Mouse (Mus musculus) liver, embryonic 13.5 days (tissue): ENCODE results near the gene Dzip3. TPM values are rescaled to one million over a fixed set of nuclear protein-coding genes. Genes with fewer than 3 reads are reported as not detected.

Experiments
- ATAC-seq: fragments of 200-750 bp; cut with Nextera tagmentation; 2 replicates; pipeline ENCODE4 v1.8.0; 2017; ENCODE audit warnings: low read depth, mild to moderate bottlenecking, moderate number of reproducible peaks, moderate library complexity
- DNase-seq: peaks from one replicate; pipeline ENCODE4 v3.0.0; 2022
- H3K27ac ChIP-seq: fragments of 300-500 bp; sonication (generic); 2 replicates; pipeline ENCODE4 v1.5.1; 2015; ENCODE audit warnings: moderate library complexity, mild to moderate bottlenecking, inconsistent platforms
- H3K27me3 ChIP-seq: fragments of 300-500 bp; sonication (generic); 2 replicates; pipeline ENCODE4 v1.6.1; 2015; ENCODE audit warnings: mild to moderate bottlenecking, inconsistent platforms
- H3K36me3 ChIP-seq: fragments of 300-500 bp; sonication (generic); 2 replicates; pipeline ENCODE4 v1.6.1; 2015; ENCODE audit warnings: mild to moderate bottlenecking, inconsistent platforms
- H3K4me1 ChIP-seq: fragments of 300-500 bp; sonication (generic); replicated peaks from 2 replicates; pipeline ENCODE4 v1.6.1; 2015; ENCODE audit warnings: inconsistent platforms
- H3K4me2 ChIP-seq: fragments of 300-500 bp; sonication (generic); 2 replicates; pipeline ENCODE4 v1.6.1; 2015; ENCODE audit warnings: inconsistent platforms, mild to moderate bottlenecking, moderate library complexity
- H3K4me3 ChIP-seq: fragments of 300-500 bp; sonication (generic); replicated peaks from 2 replicates; pipeline ENCODE4 v1.5.1; 2015; ENCODE audit warnings: mild to moderate bottlenecking, inconsistent platforms
- H3K9ac ChIP-seq: fragments of 300-500 bp; sonication (generic); 2 replicates; pipeline ENCODE4 v1.6.1; 2015; ENCODE audit warnings: mild to moderate bottlenecking, inconsistent platforms
- H3K9me3 ChIP-seq: fragments of 300-500 bp; sonication (generic); replicated peaks from 2 replicates; pipeline ENCODE4 v1.6.1; 2016; ENCODE audit warnings: inconsistent platforms
- WGBS: fragments of 180-500 bp; shearing (Covaris S2); methylation state at CpG from one replicate; pipeline ENCODE4 v1.1.7; 2015; ENCODE audit not compliant: insufficient replicate concordance; 5-methylcytosine and 5-hydroxymethylcytosine counted together
- polyA plus RNA-seq: library from polyadenylated mRNA; unstranded; fragments of >200 nt; fragmentation: Nextera tagmentation; extraction: Ambion mirVana; gene quantifications from 2 replicates; pipeline ENCODE4 v1.2.1, GENCODE M21; 2015

Gene Dzip3
- 7.0 and 9.8 TPM in 2 replicates for polyA plus RNA-seq

GRCm38 (mm10) chr16:48993559-48994342 is at the start of gene Dzip3, which contains the start of gene Cip2a:
TSS of gene Dzip3 (minus strand) at chr16:48994165.
TSS of gene Cip2a (plus strand) at chr16:48994185.
- Histone ChIP-seq H3K9ac (peak within 1 kb of the TSS; percentile 97), H3K36me3 (peaks cover 8% of the 10 kb centered on the region), H3K9me3 (no peaks in the 10 kb centered on the region), H3K27ac (peak within 1 kb of the TSS; percentile 91), H3K4me2 (peak within 1 kb of the TSS; percentile 88), H3K4me1 (peaks cover 21% of the 10 kb centered on the region), H3K4me3 (peak within 1 kb of the TSS; percentile 97), H3K27me3 (no peaks in the 10 kb centered on the region)
- ATAC-seq: peak; percentile 96
- DNase-seq: peak; percentile 84
- under 1% methylated on average over 74 of the region's 74 CpGs for WGBS

GRCm38 (mm10) chr16:49040554-49041221 is 46.7 kb upstream of the Dzip3 start:
- 63% methylated on average over 3 of the region's 3 CpGs for WGBS
- H3K4me2 ChIP-seq: no peak overlapping the region
- DNase-seq (no peak), ATAC-seq (no peak)
- no peaks in the 10 kb centered on the region for H3K9me3 ChIP-seq
- H3K36me3 ChIP-seq: no peaks in the 10 kb centered on the region
- H3K27me3 ChIP-seq: no peaks in the 10 kb centered on the region
- H3K4me3 ChIP-seq: no peak overlapping the region
- no peak overlapping the region for H3K9ac ChIP-seq
- H3K27ac ChIP-seq: no peak overlapping the region
- no peaks in the 10 kb centered on the region for H3K4me1 ChIP-seq

- Histone ChIP-seq H3K27me3 (no peaks in the 10 kb centered on the region), H3K9ac (no peak overlapping the region), H3K27ac (no peak overlapping the region), H3K4me2 (no peak overlapping the region), H3K4me3 (no peak overlapping the region), H3K9me3 (no peaks in the 10 kb centered on the region), H3K4me1 (no peaks in the 10 kb centered on the region), H3K36me3 (no peaks in the 10 kb centered on the region)
- ATAC-seq (no peak), DNase-seq (no peak)
- WGBS: 58% methylated on average over 4 of the region's 4 CpGs
These were observed 43.8 kb upstream of the Dzip3 start for GRCm38 (mm10) chr16:49037771-49038170.

- ATAC-seq: no peak
- WGBS: 65% methylated on average over 4 of the region's 4 CpGs
These were observed 41.9 kb upstream of the Dzip3 start for GRCm38 (mm10) chr16:49035852-49036251.

GRCm38 (mm10) chr16:49016620-49017332 is 22.8 kb upstream of the Dzip3 start:
- WGBS: 77% methylated on average over 5 of the region's 5 CpGs
- no peaks in the 10 kb centered on the region for H3K4me1 ChIP-seq
- no peak for ATAC-seq
- no peak overlapping the region for H3K4me3 ChIP-seq
- H3K27ac ChIP-seq: no peak overlapping the region
- H3K27me3 ChIP-seq: no peaks in the 10 kb centered on the region
- H3K36me3 ChIP-seq: peaks cover 50% of the 10 kb centered on the region
- no peak overlapping the region for H3K4me2 ChIP-seq
- no peaks in the 10 kb centered on the region for H3K9me3 ChIP-seq
- no peak overlapping the region for H3K9ac ChIP-seq
- DNase-seq: no peak

More at GRCm38 (mm10) chr16:49035852-49036251, 41.9 kb upstream of the Dzip3 start:
- Histone ChIP-seq H3K4me3 (no peak overlapping the region), H3K27ac (no peak overlapping the region), H3K9ac (no peak overlapping the region), H3K9me3 (no peaks in the 10 kb centered on the region), H3K4me1 (no peaks in the 10 kb centered on the region), H3K4me2 (no peak overlapping the region), H3K36me3 (no peaks in the 10 kb centered on the region), H3K27me3 (no peaks in the 10 kb centered on the region)
- no peak for DNase-seq

GRCm38 (mm10) chr16:49004151-49004550 is 10.2 kb upstream of the Dzip3 start:
- no peak overlapping the region for H3K4me3 ChIP-seq
- H3K27me3 ChIP-seq: no peaks in the 10 kb centered on the region
- H3K27ac ChIP-seq: no peak overlapping the region
- no peak overlapping the region for H3K4me2 ChIP-seq
- no peaks in the 10 kb centered on the region for H3K4me1 ChIP-seq
- no peak overlapping the region for H3K9ac ChIP-seq
- WGBS: 86% methylated on average over 5 of the region's 5 CpGs
- DNase-seq (no peak), ATAC-seq (no peak)
- no peaks in the 10 kb centered on the region for H3K9me3 ChIP-seq
- H3K36me3 ChIP-seq: peaks cover 54% of the 10 kb centered on the region

GRCm38 (mm10) chr16:48994343-48994693 is 353 bp upstream of the Dzip3 start:
- H3K27me3 ChIP-seq: no peaks in the 10 kb centered on the region
- ATAC-seq (peak; percentile 59), DNase-seq (no peak)
- whole genome bisulfite sequencing: 1% methylated on average over 18 of the region's 18 CpGs
- peak overlapping the region; percentile 77 for H3K27ac ChIP-seq
- H3K36me3 ChIP-seq: peaks cover 13% of the 10 kb centered on the region
- H3K9me3 ChIP-seq: no peaks in the 10 kb centered on the region
- H3K4me2 ChIP-seq: peak overlapping the region; percentile 88
- H3K4me1 ChIP-seq: peaks cover 21% of the 10 kb centered on the region
- peak overlapping the region; percentile 97 for H3K9ac ChIP-seq
- H3K4me3 ChIP-seq: peak overlapping the region; percentile 97

GRCm38 (mm10) chr16:48993231-48993558 is 770 bp downstream of the Dzip3 start:
- no peak for DNase-seq
- peak overlapping the region; percentile 69 for H3K4me2 ChIP-seq
- WGBS: under 1% methylated on average over 9 of the region's 9 CpGs
- ATAC-seq: no peak
- H3K4me3 ChIP-seq: peak overlapping the region; percentile 97
- peaks cover 21% of the 10 kb centered on the region for H3K4me1 ChIP-seq
- H3K27me3 ChIP-seq: no peaks in the 10 kb centered on the region
- peak overlapping the region; percentile 91 for H3K27ac ChIP-seq
- peaks cover 3% of the 10 kb centered on the region for H3K36me3 ChIP-seq
- H3K9me3 ChIP-seq: no peaks in the 10 kb centered on the region
- peak overlapping the region; percentile 97 for H3K9ac ChIP-seq

- Histone ChIP-seq H3K9me3 (no peaks in the 10 kb centered on the region), H3K4me1 (peaks cover 21% of the 10 kb centered on the region), H3K4me3 (peak overlapping the region; percentile 97), H3K36me3 (peaks cover 3% of the 10 kb centered on the region), H3K27me3 (no peaks in the 10 kb centered on the region), H3K9ac (peak overlapping the region; percentile 97), H3K4me2 (peak overlapping the region; percentile 69), H3K27ac (peak overlapping the region; percentile 41; the same call in 1 of the 2 replicates)
- 35% methylated on average over 10 of the region's 10 CpGs for WGBS
- DNase-seq: no peak
- no peak for ATAC-seq
These were observed 1.3 kb downstream of the Dzip3 start for GRCm38 (mm10) chr16:48992437-48993230.

GRCm38 (mm10) chr16:48989700-48990099 is 4.3 kb downstream of the Dzip3 start:
- H3K36me3 ChIP-seq: peaks cover 3% of the 10 kb centered on the region
- H3K4me1 ChIP-seq: peaks cover 6% of the 10 kb centered on the region
- no peak for DNase-seq
- no peak overlapping the region for H3K27ac ChIP-seq
- no peaks in the 10 kb centered on the region for H3K27me3 ChIP-seq
- no peak for ATAC-seq
- no peak overlapping the region for H3K4me2 ChIP-seq
- no peak overlapping the region for H3K4me3 ChIP-seq
- H3K9me3 ChIP-seq: no peaks in the 10 kb centered on the region
- no peak overlapping the region for H3K9ac ChIP-seq
